Mouse (Mus musculus) frontal cortex, postnatal 10 days (tissue): ENCODE data around the gene Gm8126.
A peak's percentile ranks its signal among the peaks of the same experiment; 100 is the strongest.
"Not testable (repeated sequence)": the region's sequence is repeated elsewhere in the genome, so short reads cannot be mapped to it uniquely, and the experiment has no call there.

Source experiments
- DNase-seq, 2 experiments: peaks; one replicate each; pipeline ENCODE4 v3.0.0; 2022; ENCODE audit warnings: low spot score in 2 of 2, mixed read lengths in 1 of 2

Gm8126 gene

DNA sequence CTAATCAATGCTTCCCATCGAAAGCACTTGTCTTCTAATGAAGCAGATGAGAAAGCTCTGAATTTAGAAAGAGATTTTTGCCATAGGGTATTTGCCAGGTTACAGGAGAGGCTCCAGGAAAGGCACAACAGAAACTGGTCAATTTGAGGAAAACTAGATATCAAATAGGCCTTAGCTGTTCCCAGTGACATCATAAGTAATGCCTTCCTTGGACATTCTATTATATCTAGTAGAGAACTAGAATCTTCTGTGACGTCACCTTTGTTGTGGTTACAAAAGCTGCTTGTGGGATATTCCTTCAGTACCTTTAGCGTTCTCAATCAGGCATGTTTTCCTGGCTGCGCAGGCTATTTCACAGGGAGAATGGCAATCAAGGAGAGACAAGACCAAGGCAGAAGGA, at the start of gene Gm8126:
Gm8126 (plus strand) TSS at position 301 of the 400 bp plus-strand sequence.
- DNase-seq, result not testable (repeated sequence)

DNA sequence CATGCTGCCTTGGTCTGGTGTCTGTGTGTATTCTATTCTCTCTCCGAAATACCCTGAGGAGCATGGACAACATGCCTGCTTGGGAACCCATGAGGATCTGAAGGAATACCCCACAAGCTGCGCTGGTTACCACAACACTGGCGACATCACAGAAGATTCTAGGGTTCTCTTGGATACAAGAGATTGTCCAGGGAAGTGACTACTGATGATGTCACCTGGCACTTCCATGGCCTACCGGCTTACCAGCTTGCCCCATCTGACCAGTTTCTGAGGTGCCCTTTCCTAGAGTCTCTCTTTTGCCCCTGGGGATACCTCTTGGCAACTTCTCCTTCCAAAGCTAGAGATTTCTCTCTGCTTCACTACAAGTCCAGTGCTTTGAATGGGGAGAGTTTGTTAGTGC, 23.2 kb upstream of the Gm8126 start, which contains the start of gene Gm8122:
Gm8122 (minus strand) TSS at position 101 of the 400 bp plus-strand sequence.
- not testable (repeated sequence) for DNase-seq

GRCm38 (mm10) chr14:43237769-43238168, 20.7 kb upstream of the Gm8126 start:
- DNase-seq, result not testable (repeated sequence)

- peak in 1 of 2 experiments; percentile 11 for DNase-seq
Observed at GRCm38 (mm10) chr14:43249611-43250170, 8.8 kb upstream of the Gm8126 start.

- DNase-seq, result not testable (repeated sequence)
Observed at GRCm38 (mm10) chr14:43250549-43251253, 7.7 kb upstream of the Gm8126 start.

DNA sequence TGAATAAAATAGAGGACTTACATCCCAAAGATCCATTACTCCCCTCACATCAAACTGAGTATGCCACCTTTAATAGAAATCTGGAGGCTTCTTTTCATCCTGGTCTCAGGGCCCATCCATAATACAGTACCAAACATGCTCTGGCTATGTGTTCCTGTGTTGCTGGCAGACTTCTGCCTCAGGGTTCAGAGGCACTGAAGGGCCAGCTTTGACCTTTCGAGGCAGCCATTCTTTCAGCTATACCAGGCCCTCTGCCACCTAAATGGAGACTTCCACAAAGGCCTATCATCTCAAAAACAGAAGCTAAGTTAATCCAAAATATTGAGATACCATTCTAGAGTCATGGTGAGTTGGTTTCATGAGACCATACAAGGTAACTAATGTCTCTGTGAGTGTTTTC, 1.9 kb upstream of the Gm8126 start:
- DNase-seq, result not testable (repeated sequence)

DNA sequence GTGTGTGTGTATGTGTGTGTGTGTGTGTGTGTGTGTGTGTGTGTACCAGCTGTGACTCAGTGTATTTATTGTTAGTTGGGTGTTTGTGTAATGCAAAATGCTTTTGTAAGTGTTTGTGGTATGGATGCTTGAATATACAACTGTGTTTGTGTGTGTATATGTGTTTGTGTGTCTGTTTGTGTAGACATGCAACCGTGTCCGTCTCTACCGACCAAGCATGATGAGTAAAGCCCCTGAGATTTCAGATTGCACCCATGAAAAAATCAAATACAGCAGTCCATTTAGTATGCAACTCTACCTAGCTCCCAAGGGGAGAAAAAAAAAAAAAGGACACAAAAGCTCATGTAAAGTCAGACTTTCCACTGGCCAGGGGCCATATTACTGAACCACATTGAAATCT, 5.0 kb downstream of the Gm8126 start:
- DNase-seq, result not testable (repeated sequence)

GRCm38 (mm10) chr14:43268521-43269084, 10.2 kb downstream of the Gm8126 start:
- not testable (repeated sequence) for DNase-seq

GRCm38 (mm10) chr14:43269211-43269610, 10.8 kb downstream of the Gm8126 start:
- not testable (repeated sequence) for DNase-seq

DNA sequence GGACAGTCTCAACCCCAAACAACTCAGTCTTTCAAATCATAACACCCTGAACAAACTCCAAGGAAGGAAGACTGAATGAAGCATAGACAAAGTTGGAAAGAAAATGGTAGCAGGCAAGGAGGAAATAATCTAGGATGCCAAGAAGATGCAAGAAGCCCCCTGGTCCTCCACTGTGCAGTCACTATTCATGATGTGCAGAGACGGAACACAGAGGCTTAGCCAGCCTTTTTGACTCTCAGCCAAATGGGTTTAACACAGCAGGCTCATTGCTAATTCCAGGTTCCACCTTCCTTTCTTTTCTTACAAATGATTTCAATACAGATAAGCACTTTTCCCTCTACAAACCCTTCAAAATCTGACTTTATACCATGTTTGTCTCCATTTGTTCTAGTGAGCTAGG, 14.7 kb downstream of the Gm8126 start:
- not testable (repeated sequence) for DNase-seq

DNA sequence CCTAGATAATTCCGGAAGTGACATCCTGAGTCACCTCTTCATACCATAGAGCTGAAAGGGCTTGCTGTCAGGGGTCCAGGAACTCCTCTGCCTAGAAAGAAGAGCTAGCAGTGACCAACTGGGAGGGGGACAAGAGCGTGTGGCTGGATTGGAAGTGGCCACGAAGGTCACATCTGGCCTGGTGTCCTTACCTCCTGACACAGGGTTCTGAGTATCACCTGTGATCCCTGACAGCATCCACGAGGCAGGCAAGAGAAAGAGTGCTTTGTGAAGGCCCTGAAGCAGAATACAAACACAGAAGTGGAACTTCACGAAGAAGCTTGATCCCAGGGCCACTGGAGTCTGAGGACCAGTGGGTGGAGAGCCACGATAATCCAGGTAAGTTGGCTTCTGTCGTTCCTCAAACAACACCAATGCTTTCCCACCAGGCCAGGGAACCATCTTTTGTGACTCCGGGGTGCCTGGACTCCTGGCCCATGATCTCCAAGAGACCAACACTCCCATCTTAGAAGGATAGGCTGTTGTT, 16.6 kb downstream of the Gm8126 start, which contains the start of gene Gm9732:
Gm9732 (plus strand) TSS at position 51 of the 526 bp plus-strand sequence.
- DNase-seq, result not testable (repeated sequence)

DNA sequence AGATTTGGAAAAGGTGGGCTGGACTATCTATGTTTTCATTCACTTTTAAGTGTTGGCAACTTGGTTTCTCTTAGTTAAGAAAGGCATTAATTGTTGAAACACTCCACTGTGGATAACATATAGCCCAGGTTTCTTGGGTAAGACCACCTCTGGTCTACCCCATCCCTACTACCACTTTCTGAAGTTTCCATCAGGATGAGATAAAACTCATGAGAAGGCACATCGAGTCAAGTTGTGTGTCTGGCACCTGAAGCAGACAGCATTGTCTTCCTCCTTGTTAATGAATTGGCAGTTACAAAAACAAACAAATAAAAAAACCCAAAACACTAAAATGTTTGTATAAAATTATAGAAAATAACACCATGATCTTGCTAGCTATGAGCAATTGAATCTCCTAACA, 17.3 kb downstream of the Gm8126 start:
- not testable (repeated sequence) for DNase-seq

GRCm38 (mm10) chr14:43277468-43277867, 19.0 kb downstream of the Gm8126 start:
- DNase-seq, result not testable (repeated sequence)

- not testable (repeated sequence) for DNase-seq
Observed at GRCm38 (mm10) chr14:43278146-43278545, 19.7 kb downstream of the Gm8126 start.

GRCm38 (mm10) chr14:43278681-43279080, 20.2 kb downstream of the Gm8126 start:
- not testable (repeated sequence) for DNase-seq

GRCm38 (mm10) chr14:43293503-43293902, 35.1 kb downstream of the Gm8126 start, which contains the start of gene Gm8127:
Gene Gm8127 (minus strand): TSS chr14:43293832.
- DNase-seq, result not testable (repeated sequence)
